Mouse (Mus musculus) gastrocnemius, postnatal 36 days (tissue): ENCODE data around the gene Pigg. TPM values are rescaled to one million over a fixed set of nuclear protein-coding genes. Genes with fewer than 3 reads are reported as not detected.

Experiments used
- total RNA-seq, 2 experiments: library from RNA; stranded (reverse); gene quantifications; 2 replicates each; pipeline ENCODE4 v1.2.3; 2021

Gene Pigg
- total RNA-seq, 2 experiments from 2014 or later, result 3.1 to 3.6 TPM

Other genes starting within 250 kb of the Pigg start
- 10 to 100 TPM in 1 of 2 experiments, 1 to 10 TPM in 1; 7.9 to 11.3 TPM for gene Mtf2, start 246.9 kb upstream of the Pigg start, total RNA-seq
- 10 to 100 TPM; 19.8 to 28.4 TPM for gene Tmed5, start 180.0 kb upstream of the Pigg start, total RNA-seq
- gene Ccdc18, start 179.7 kb upstream of the Pigg start, total RNA-seq, result under 1 TPM; 0.07 to 0.36 TPM
- 10 to 100 TPM; 13.6 to 13.9 TPM for gene Dr1, start 43.7 kb upstream of the Pigg start, total RNA-seq
- under 1 TPM; 0.36 to 0.39 TPM for gene Gm42517, start 55.3 kb downstream of the Pigg start, total RNA-seq
- not detected for gene Pde6b, start 75.8 kb downstream of the Pigg start, total RNA-seq
- gene Atp5k, start 121.8 kb downstream of the Pigg start, total RNA-seq, result 100 to 1,000 TPM; 675 to 775 TPM
- 1 to 10 TPM in 1 of 2 experiments, under 1 TPM in 1; 0.66 to 1.1 TPM for gene Mfsd7a, start 136.3 kb downstream of the Pigg start, total RNA-seq
- 10 to 100 TPM; 32.9 to 35.3 TPM for gene Pcgf3, start 148.6 kb downstream of the Pigg start, total RNA-seq
- not detected for gene Cplx1, start 237.4 kb downstream of the Pigg start, total RNA-seq